Mouse (Mus musculus): Measurements from ENCODE around the gene Rcan2. TPM values are rescaled to one million over a fixed set of nuclear protein-coding genes. Genes with fewer than 3 reads are reported as not detected.
"Not testable (repeated sequence)": the region's sequence is repeated elsewhere in the genome, so short reads cannot be mapped to it uniquely, and the experiment has no call there.

The Rcan2 gene
- polyA plus RNA-seq, 1 experiment from 2014 or later: 57.7 TPM

- H3K36me3 ChIP-seq (ENCODE audit: control insufficient read depth, insufficient read depth, low read length); H3K27ac ChIP-seq (replicated peaks in 1 of 2; ENCODE audit: control insufficient read depth in 1 of 2, insufficient read depth in 1 of 2, low read depth in 2 of 2, low read length in 2 of 2); H3K27me3 ChIP-seq (ENCODE audit: control insufficient read depth, insufficient read depth, low read length); H3K4me2 ChIP-seq (ENCODE audit: low read length); H3K9ac ChIP-seq (ENCODE audit: low read length); H3K4me3 ChIP-seq (ENCODE audit: control insufficient read depth in 1 of 2, insufficient read depth in 1 of 2, low read depth in 1 of 2, low read length in 2 of 2); H3K9me3 ChIP-seq (ENCODE audit: control insufficient read depth, low read length); ATAC-seq (ENCODE audit: insufficient number of reproducible peaks, insufficient read depth, low FRiP score, low read depth): not testable (repeated sequence)
- WGBS: 68% methylated on average over 1 of the region's 1 CpGs
- H3K4me1 ChIP-seq (ENCODE audit: control insufficient read depth in 2 of 2, insufficient read depth in 2 of 2, low read length in 2 of 2): peaks cover 6 to 12% of the 10 kb centered on the region in 2 experiments
Measured at GRCm38 (mm10) chr17:43825411-43825785, 24.2 kb downstream of the Rcan2 start.

GRCm38 (mm10) chr17:43827261-43827660 lies 26.1 kb downstream of the Rcan2 start:
- no peaks in the 10 kb centered on the region for H3K9me3 ChIP-seq (ENCODE audit: control insufficient read depth, low read length)
- WGBS: 42% methylated on average over 3 of the region's 3 CpGs
- no peak overlapping the region for H3K4me3 ChIP-seq (ENCODE audit: control insufficient read depth in 1 of 2, insufficient read depth in 1 of 2, low read depth in 1 of 2, low read length in 2 of 2)
- no peak for ATAC-seq (ENCODE audit: insufficient number of reproducible peaks, insufficient read depth, low FRiP score, low read depth)
- peaks cover 6 to 12% of the 10 kb centered on the region in 2 experiments for H3K4me1 ChIP-seq (ENCODE audit: control insufficient read depth in 2 of 2, insufficient read depth in 2 of 2, low read length in 2 of 2)
- 0 out of 4 replicates have a peak overlapping the region, but pooled peaks of 1 of the 2 experiments have one; percentile 0 for H3K27ac ChIP-seq (replicated peaks in 1 of 2; ENCODE audit: control insufficient read depth in 1 of 2, insufficient read depth in 1 of 2, low read depth in 2 of 2, low read length in 2 of 2)
- H3K27me3 ChIP-seq (ENCODE audit: control insufficient read depth, insufficient read depth, low read length): no peaks in the 10 kb centered on the region
- no peaks in the 10 kb centered on the region for H3K36me3 ChIP-seq (ENCODE audit: control insufficient read depth, insufficient read depth, low read length)
- no peak overlapping the region for H3K9ac ChIP-seq (ENCODE audit: low read length)
- no peak overlapping the region for H3K4me2 ChIP-seq (ENCODE audit: low read length)

- H3K27me3 ChIP-seq (ENCODE audit: control insufficient read depth, insufficient read depth, low read length): no peaks in the 10 kb centered on the region
- H3K4me1 ChIP-seq (ENCODE audit: control insufficient read depth in 2 of 2, insufficient read depth in 2 of 2, low read length in 2 of 2): 0 out of 4 replicates have a peak, but pooled peaks cover 0 to 4% of the 10 kb centered on the region in 2 experiments
- H3K9ac ChIP-seq (ENCODE audit: low read length): no peak overlapping the region
- no peaks in the 10 kb centered on the region for H3K9me3 ChIP-seq (ENCODE audit: control insufficient read depth, low read length)
- H3K4me3 ChIP-seq (ENCODE audit: control insufficient read depth in 1 of 2, insufficient read depth in 1 of 2, low read depth in 1 of 2, low read length in 2 of 2): no peak overlapping the region
- no peak overlapping the region for H3K4me2 ChIP-seq (ENCODE audit: low read length)
- H3K36me3 ChIP-seq (ENCODE audit: control insufficient read depth, insufficient read depth, low read length): peaks cover 6% of the 10 kb centered on the region; the same call in 1 of the 2 replicates
- no peak for ATAC-seq (ENCODE audit: insufficient number of reproducible peaks, insufficient read depth, low FRiP score, low read depth)
- 72% methylated on average over 15 of the region's 15 CpGs for WGBS
- no peak overlapping the region for H3K27ac ChIP-seq (replicated peaks in 1 of 2; ENCODE audit: control insufficient read depth in 1 of 2, insufficient read depth in 1 of 2, low read depth in 2 of 2, low read length in 2 of 2)
Measured at GRCm38 (mm10) chr17:43832401-43833124, 31.4 kb downstream of the Rcan2 start.

- H3K27ac ChIP-seq (replicated peaks in 1 of 2; ENCODE audit: control insufficient read depth in 1 of 2, insufficient read depth in 1 of 2, low read depth in 2 of 2, low read length in 2 of 2): no peak overlapping the region
- WGBS: 84% methylated on average over 9 of the region's 9 CpGs
- H3K27me3 ChIP-seq (ENCODE audit: control insufficient read depth, insufficient read depth, low read length): no peaks in the 10 kb centered on the region
- H3K36me3 ChIP-seq (ENCODE audit: control insufficient read depth, insufficient read depth, low read length): peaks cover 6% of the 10 kb centered on the region; the same call in 1 of the 2 replicates
- no peak overlapping the region for H3K4me3 ChIP-seq (ENCODE audit: control insufficient read depth in 1 of 2, insufficient read depth in 1 of 2, low read depth in 1 of 2, low read length in 2 of 2)
- no peak overlapping the region for H3K9ac ChIP-seq (ENCODE audit: low read length)
- no peak overlapping the region for H3K4me2 ChIP-seq (ENCODE audit: low read length)
- H3K9me3 ChIP-seq (ENCODE audit: control insufficient read depth, low read length): no peaks in the 10 kb centered on the region
- peaks cover 0 to 18% of the 10 kb centered on the region in 2 experiments; a peak in 1 of 4 replicates for H3K4me1 ChIP-seq (ENCODE audit: control insufficient read depth in 2 of 2, insufficient read depth in 2 of 2, low read length in 2 of 2)
- no peak for ATAC-seq (ENCODE audit: insufficient number of reproducible peaks, insufficient read depth, low FRiP score, low read depth)
Measured at GRCm38 (mm10) chr17:43840208-43840607, 39.1 kb downstream of the Rcan2 start.

- Histone ChIP-seq H3K4me3 (ENCODE audit: control insufficient read depth in 1 of 2, insufficient read depth in 1 of 2, low read depth in 1 of 2, low read length in 2 of 2) (no peak overlapping the region), H3K9ac (ENCODE audit: low read length) (no peak overlapping the region), H3K36me3 (ENCODE audit: control insufficient read depth, insufficient read depth, low read length) (no peaks in the 10 kb centered on the region), H3K9me3 (ENCODE audit: control insufficient read depth, low read length) (no peaks in the 10 kb centered on the region), H3K27me3 (ENCODE audit: control insufficient read depth, insufficient read depth, low read length) (no peaks in the 10 kb centered on the region), H3K4me2 (ENCODE audit: low read length) (no peak overlapping the region), H3K27ac (replicated peaks in 1 of 2; ENCODE audit: control insufficient read depth in 1 of 2, insufficient read depth in 1 of 2, low read depth in 2 of 2, low read length in 2 of 2) (no peak overlapping the region), H3K4me1 (ENCODE audit: control insufficient read depth in 2 of 2, insufficient read depth in 2 of 2, low read length in 2 of 2) (peaks cover 2 to 22% of the 10 kb centered on the region in 2 experiments; a peak in 3 of 4 replicates)
- ATAC-seq (ENCODE audit: insufficient number of reproducible peaks, insufficient read depth, low FRiP score, low read depth): no peak
- 42% methylated on average over 2 of the region's 2 CpGs for WGBS
Measured at GRCm38 (mm10) chr17:43846714-43847113, 45.6 kb downstream of the Rcan2 start.

- ATAC-seq (ENCODE audit: insufficient number of reproducible peaks, insufficient read depth, low FRiP score, low read depth): no peak
- Histone ChIP-seq H3K4me3 (ENCODE audit: control insufficient read depth in 1 of 2, insufficient read depth in 1 of 2, low read depth in 1 of 2, low read length in 2 of 2) (no peak overlapping the region), H3K9me3 (ENCODE audit: control insufficient read depth, low read length) (no peaks in the 10 kb centered on the region), H3K4me1 (ENCODE audit: control insufficient read depth in 2 of 2, insufficient read depth in 2 of 2, low read length in 2 of 2) (peaks cover 2 to 16% of the 10 kb centered on the region in 2 experiments; a peak in 3 of 4 replicates), H3K4me2 (ENCODE audit: low read length) (no peak overlapping the region), H3K36me3 (ENCODE audit: control insufficient read depth, insufficient read depth, low read length) (no peaks in the 10 kb centered on the region), H3K27ac (replicated peaks in 1 of 2; ENCODE audit: control insufficient read depth in 1 of 2, insufficient read depth in 1 of 2, low read depth in 2 of 2, low read length in 2 of 2) (peak overlapping the region; percentile 27 to 64; a peak in 2 of 4 replicates), H3K27me3 (ENCODE audit: control insufficient read depth, insufficient read depth, low read length) (no peaks in the 10 kb centered on the region), H3K9ac (ENCODE audit: low read length) (no peak overlapping the region)
- WGBS: 57% methylated on average over 3 of the region's 3 CpGs
Measured at GRCm38 (mm10) chr17:43848903-43849302, 47.8 kb downstream of the Rcan2 start.

- Histone ChIP-seq H3K4me3 (ENCODE audit: control insufficient read depth in 1 of 2, insufficient read depth in 1 of 2, low read depth in 1 of 2, low read length in 2 of 2) (no peak overlapping the region), H3K27ac (replicated peaks in 1 of 2; ENCODE audit: control insufficient read depth in 1 of 2, insufficient read depth in 1 of 2, low read depth in 2 of 2, low read length in 2 of 2) (peak overlapping the region; percentile 92 to 94), H3K36me3 (ENCODE audit: control insufficient read depth, insufficient read depth, low read length) (no peaks in the 10 kb centered on the region), H3K27me3 (ENCODE audit: control insufficient read depth, insufficient read depth, low read length) (no peaks in the 10 kb centered on the region), H3K9me3 (ENCODE audit: control insufficient read depth, low read length) (no peaks in the 10 kb centered on the region; the same call in 1 of the 2 replicates), H3K9ac (ENCODE audit: low read length) (no peak overlapping the region), H3K4me1 (ENCODE audit: control insufficient read depth in 2 of 2, insufficient read depth in 2 of 2, low read length in 2 of 2) (peaks cover 9 to 20% of the 10 kb centered on the region in 2 experiments), H3K4me2 (ENCODE audit: low read length) (0 out of 2 replicates have a peak overlapping the region, but pooled peaks have one; percentile 1)
- 30% methylated on average over 5 of the region's 5 CpGs for WGBS
- ATAC-seq (ENCODE audit: insufficient number of reproducible peaks, insufficient read depth, low FRiP score, low read depth): peak; percentile 71; the same call in 1 of the 2 replicates
Measured at GRCm38 (mm10) chr17:43855132-43855531, 54.0 kb downstream of the Rcan2 start.

Measured in heart, embryonic 14.5 days (tissue).